Mouse (Mus musculus) thymus, adult 2 months (tissue): ENCODE results near the gene Lct.

Experiments
- CTCF ChIP-seq: fragments of 200-500 bp; IDR thresholded peaks from 2 replicates; pipeline ENCODE4 v1.5.1; 2012; ENCODE audit warnings: mild to moderate bottlenecking, control low read depth, low read length, moderate library complexity, borderline replicate concordance; ENCODE audit not compliant: control insufficient read depth, poor library complexity, insufficient read depth; ENCODE audit errors: extremely low read depth
- POLR2A ChIP-seq: fragments of 200-500 bp; IDR thresholded peaks from 2 replicates; pipeline ENCODE4 v1.6.1; 2012; ENCODE audit warnings: mild to moderate bottlenecking, low read length, control low read depth, moderate library complexity; ENCODE audit not compliant: control insufficient read depth, poor library complexity, insufficient read depth; ENCODE audit errors: extremely low read depth

GRCm38 (mm10) chr1:128278563-128278962 is 49.6 kb downstream of the Lct start:
- TF ChIP-seq CTCF (no peak), POLR2A (no peak)
